Mouse (Mus musculus): ENCODE data around the gene Arel1. TPM values are rescaled to one million over a fixed set of nuclear protein-coding genes. Genes with fewer than 3 reads are reported as not detected.

Gene Arel1
- polyA plus RNA-seq, 1 experiment from 2014 or later: 39.3 TPM

DNA sequence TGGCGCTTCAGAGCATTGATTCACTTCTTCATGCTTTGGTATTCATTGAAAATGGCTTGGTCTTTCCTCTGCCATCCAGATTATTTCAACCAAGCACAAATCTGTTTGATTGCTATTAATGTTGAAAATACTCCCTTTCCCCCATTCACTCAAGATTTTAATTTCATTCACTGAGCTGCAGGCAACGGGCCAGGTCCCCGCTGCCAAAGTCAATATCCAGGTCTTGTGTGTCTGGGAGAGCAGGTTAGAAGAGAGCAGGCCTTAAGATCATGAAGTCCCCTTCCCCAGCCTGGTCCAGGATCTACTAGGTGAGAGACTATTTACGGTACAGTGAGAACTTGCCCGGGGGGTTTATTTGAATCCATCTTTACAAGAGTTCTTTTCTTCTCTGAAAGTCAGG, 55.7 kb downstream of the Arel1 start:
- WGBS: 85% methylated on average over 5 of the region's 5 CpGs
- Histone ChIP-seq H3K27me3 (replicated peaks; ENCODE audit: control insufficient read depth, insufficient read depth, low read length) (no peaks in the 10 kb centered on the region), H3K4me2 (ENCODE audit: low read length) (no peak overlapping the region), H3K9me3 (ENCODE audit: control insufficient read depth, low read length) (no peaks in the 10 kb centered on the region), H3K36me3 (ENCODE audit: control insufficient read depth, insufficient read depth) (peaks cover 8% of the 10 kb centered on the region; the same call in 1 of the 2 replicates), H3K27ac (ENCODE audit: low read length) (no peak overlapping the region), H3K4me1 (replicated peaks; ENCODE audit: control insufficient read depth, insufficient read depth, low read length) (0 out of 2 replicates have a peak, but pooled peaks cover 6% of the 10 kb centered on the region), H3K9ac (replicated peaks; ENCODE audit: low read depth, low read length) (no peak overlapping the region), H3K4me3 (replicated peaks; ENCODE audit: low read length) (no peak overlapping the region)
- ATAC-seq: no peak

DNA sequence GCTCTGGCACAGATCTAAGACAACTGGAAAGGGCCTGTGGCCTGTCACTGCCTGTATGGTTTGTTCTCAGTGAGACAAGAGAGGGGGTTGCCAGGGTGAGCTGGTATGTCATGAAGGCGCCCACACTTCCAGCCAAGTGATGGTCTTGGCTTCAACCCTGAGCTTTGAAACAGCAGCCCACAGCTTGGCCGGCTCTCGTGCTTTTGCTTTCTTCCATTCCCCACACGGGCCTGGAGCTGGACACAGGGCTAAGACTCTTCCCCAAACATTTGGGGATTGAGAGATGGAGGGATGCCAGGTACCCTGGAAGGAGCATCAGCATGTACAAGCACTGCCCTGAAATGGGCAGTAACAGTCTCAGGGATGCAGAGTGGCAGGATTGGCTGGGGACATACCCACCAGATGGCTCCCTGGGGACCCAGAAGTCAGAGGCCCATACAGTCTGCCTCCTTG, 58.0 kb downstream of the Arel1 start:
- Histone ChIP-seq H3K4me1 (replicated peaks; ENCODE audit: control insufficient read depth, insufficient read depth, low read length) (peaks cover 6% of the 10 kb centered on the region; the same call in 1 of the 2 replicates), H3K4me2 (ENCODE audit: low read length) (no peak overlapping the region), H3K36me3 (ENCODE audit: control insufficient read depth, insufficient read depth) (no peaks in the 10 kb centered on the region), H3K9ac (replicated peaks; ENCODE audit: low read depth, low read length) (no peak overlapping the region), H3K4me3 (replicated peaks; ENCODE audit: low read length) (no peak overlapping the region), H3K27ac (ENCODE audit: low read length) (no peak overlapping the region), H3K27me3 (replicated peaks; ENCODE audit: control insufficient read depth, insufficient read depth, low read length) (no peaks in the 10 kb centered on the region), H3K9me3 (ENCODE audit: control insufficient read depth, low read length) (no peaks in the 10 kb centered on the region)
- no peak for ATAC-seq
- WGBS: 61% methylated on average over 4 of the region's 4 CpGs

DNA sequence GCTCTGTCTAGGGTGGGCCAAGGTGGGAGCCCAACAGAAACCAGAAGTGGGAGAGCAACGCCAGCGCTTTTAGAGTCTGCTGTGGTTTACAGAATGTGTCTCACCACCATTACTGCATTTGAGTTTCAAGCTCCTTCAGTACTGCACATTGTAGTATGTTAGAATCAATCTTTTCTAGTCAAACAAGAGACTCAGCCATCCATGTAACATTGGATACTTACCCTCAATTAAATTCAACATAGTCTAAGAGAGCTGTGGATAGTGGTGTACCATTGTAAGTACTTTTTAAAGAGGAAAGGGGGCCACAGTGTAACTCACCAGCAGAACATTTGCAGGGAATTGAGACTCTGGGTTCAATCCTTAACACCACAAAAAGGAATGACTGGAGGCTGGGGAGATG, 59.1 kb downstream of the Arel1 start:
- Histone ChIP-seq H3K4me3 (replicated peaks; ENCODE audit: low read length) (no peak overlapping the region), H3K4me1 (replicated peaks; ENCODE audit: control insufficient read depth, insufficient read depth, low read length) (peaks cover 11% of the 10 kb centered on the region; the same call in 1 of the 2 replicates), H3K27me3 (replicated peaks; ENCODE audit: control insufficient read depth, insufficient read depth, low read length) (no peaks in the 10 kb centered on the region), H3K9ac (replicated peaks; ENCODE audit: low read depth, low read length) (no peak overlapping the region), H3K4me2 (ENCODE audit: low read length) (no peak overlapping the region), H3K9me3 (ENCODE audit: control insufficient read depth, low read length) (no peaks in the 10 kb centered on the region), H3K27ac (ENCODE audit: low read length) (no peak overlapping the region), H3K36me3 (ENCODE audit: control insufficient read depth, insufficient read depth) (no peaks in the 10 kb centered on the region)
- ATAC-seq: peak; percentile 23; the same call in 1 of the 2 replicates
- 6% methylated on average over 2 of the region's 2 CpGs for WGBS

DNA sequence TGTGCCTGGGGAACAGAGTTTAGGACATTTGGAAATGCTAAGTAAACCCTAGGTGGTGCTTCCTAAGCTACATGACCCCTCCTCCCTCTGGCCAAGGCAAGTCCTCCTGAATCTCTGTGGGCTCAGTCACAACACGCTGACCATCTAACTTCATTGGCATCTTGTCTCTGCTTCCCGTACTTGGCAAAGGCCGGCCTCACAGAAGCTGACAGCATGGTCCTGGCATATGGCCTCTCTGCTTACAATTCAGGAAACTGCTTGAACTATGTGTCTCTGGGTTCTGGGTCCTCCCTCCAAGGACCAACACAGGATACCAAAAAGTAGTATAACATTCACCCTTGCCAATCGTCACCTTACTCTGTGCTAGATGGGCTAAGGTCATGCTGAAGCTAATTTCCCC, 60.6 kb downstream of the Arel1 start:
- Histone ChIP-seq H3K36me3 (ENCODE audit: control insufficient read depth, insufficient read depth) (no peaks in the 10 kb centered on the region), H3K27me3 (replicated peaks; ENCODE audit: control insufficient read depth, insufficient read depth, low read length) (no peaks in the 10 kb centered on the region), H3K4me1 (replicated peaks; ENCODE audit: control insufficient read depth, insufficient read depth, low read length) (peaks cover 11% of the 10 kb centered on the region; the same call in 1 of the 2 replicates), H3K27ac (ENCODE audit: low read length) (no peak overlapping the region), H3K9ac (replicated peaks; ENCODE audit: low read depth, low read length) (no peak overlapping the region), H3K4me3 (replicated peaks; ENCODE audit: low read length) (no peak overlapping the region), H3K9me3 (ENCODE audit: control insufficient read depth, low read length) (no peaks in the 10 kb centered on the region), H3K4me2 (ENCODE audit: low read length) (no peak overlapping the region)
- no peak for ATAC-seq
- WGBS: 92% methylated on average over 4 of the region's 4 CpGs

DNA sequence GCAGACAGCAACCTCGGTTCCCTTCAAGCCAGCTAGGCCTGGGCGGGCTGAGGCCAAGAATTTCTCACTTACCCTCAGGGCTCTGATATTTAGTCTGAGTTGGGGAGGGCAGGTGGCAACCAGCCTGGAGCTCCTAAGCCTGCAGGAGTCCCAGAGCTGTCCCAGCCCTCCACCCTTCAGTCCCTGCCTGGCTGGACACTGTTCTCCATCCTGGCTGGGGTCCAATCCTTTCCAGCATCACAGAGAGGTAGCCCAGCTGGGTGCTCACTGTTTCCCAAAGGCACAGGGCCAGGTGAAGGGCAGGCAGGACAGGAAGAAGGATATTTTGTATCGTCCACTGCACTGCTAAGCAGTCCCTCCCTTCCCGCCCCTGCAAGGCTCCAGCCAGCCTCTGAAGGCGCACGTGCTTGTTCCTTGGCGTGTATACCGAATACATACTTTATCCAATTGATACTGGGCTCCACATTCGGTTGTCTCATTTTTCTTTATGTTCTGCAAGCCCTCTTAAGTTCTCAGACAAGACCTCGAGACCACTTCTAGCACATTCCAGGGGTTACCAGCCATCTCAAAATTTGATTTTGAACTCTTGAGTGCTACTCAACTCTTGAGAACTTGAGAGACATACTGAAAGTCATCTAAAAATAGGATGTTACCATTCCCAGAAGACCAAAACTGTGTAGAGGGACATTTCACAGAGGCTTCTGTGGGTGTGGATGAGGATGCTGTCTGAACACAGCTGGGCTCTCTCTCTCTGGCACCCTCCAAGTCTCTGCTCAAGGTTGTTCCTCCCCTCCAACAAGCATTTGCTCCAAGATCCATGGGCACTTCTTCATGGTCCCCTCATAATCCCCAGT, 62.8 kb downstream of the Arel1 start:
- Histone ChIP-seq H3K27me3 (replicated peaks; ENCODE audit: control insufficient read depth, insufficient read depth, low read length) (no peaks in the 10 kb centered on the region), H3K9me3 (ENCODE audit: control insufficient read depth, low read length) (no peaks in the 10 kb centered on the region), H3K9ac (replicated peaks; ENCODE audit: low read depth, low read length) (0 out of 2 replicates have a peak overlapping the region, but pooled peaks have one; percentile 5), H3K36me3 (ENCODE audit: control insufficient read depth, insufficient read depth) (no peaks in the 10 kb centered on the region), H3K4me1 (replicated peaks; ENCODE audit: control insufficient read depth, insufficient read depth, low read length) (peaks cover 9% of the 10 kb centered on the region; the same call in 1 of the 2 replicates), H3K27ac (ENCODE audit: low read length) (no peak overlapping the region), H3K4me2 (ENCODE audit: low read length) (no peak overlapping the region), H3K4me3 (replicated peaks; ENCODE audit: low read length) (no peak overlapping the region)
- 58% methylated on average over 10 of the region's 10 CpGs for WGBS
- ATAC-seq: peak; percentile 71

DNA sequence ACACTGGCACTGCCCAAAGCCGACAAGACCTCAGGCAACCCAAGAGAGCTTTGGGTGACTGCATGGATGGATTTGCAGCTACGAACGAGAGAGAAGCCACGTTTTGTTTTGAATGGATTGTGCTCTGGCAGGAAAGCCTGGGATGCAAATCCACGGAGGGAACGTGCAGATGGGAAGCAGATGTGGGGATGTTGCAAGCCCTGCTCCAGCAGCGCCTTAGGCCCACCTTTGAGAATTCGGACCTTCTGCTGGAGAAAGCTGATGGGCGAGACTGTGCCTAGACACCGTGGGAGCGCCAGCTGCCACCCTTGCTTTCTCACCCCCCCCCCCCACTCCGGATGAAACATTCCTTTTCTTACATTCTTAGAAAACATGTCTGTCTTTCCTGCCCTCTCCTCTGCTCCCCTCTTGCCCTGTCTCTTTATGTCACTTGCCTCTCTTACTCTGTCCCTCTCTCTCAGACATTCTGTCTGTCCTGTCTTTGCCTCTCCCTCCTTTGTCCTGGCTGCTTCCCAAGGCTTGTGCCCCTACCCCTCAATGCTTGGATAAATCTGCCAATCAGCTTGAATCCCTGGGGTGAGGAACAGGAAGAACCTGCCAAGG, 63.6 kb downstream of the Arel1 start:
- Histone ChIP-seq H3K9me3 (ENCODE audit: control insufficient read depth, low read length) (no peaks in the 10 kb centered on the region), H3K4me1 (replicated peaks; ENCODE audit: control insufficient read depth, insufficient read depth, low read length) (peaks cover 6% of the 10 kb centered on the region; the same call in 1 of the 2 replicates), H3K4me3 (replicated peaks; ENCODE audit: low read length) (no peak overlapping the region), H3K36me3 (ENCODE audit: control insufficient read depth, insufficient read depth) (no peaks in the 10 kb centered on the region), H3K27me3 (replicated peaks; ENCODE audit: control insufficient read depth, insufficient read depth, low read length) (no peaks in the 10 kb centered on the region), H3K27ac (ENCODE audit: low read length) (no peak overlapping the region), H3K9ac (replicated peaks; ENCODE audit: low read depth, low read length) (no peak overlapping the region), H3K4me2 (ENCODE audit: low read length) (no peak overlapping the region)
- peak; percentile 23; the same call in 1 of the 2 replicates for ATAC-seq
- 65% methylated on average over 12 of the region's 12 CpGs for WGBS

DNA sequence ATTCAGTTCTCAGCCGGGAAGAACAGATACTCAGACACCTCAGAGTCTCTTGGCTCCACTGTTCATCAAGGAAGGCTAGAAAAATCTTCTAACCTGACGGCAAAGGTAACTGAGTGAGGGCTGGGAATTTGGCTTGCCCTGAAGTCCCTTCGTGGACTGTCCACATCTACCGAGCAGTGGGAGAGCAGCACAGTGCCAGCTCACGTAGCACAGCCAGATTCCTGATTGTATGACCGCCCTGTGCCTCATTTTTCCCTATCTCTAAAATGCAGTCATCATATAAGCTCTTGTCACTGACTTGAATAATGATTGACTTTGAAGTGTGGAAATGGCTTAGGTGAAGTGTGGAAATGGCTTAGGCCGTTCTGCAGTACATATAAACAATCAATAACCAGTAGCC, 66.3 kb downstream of the Arel1 start:
- Histone ChIP-seq H3K4me2 (ENCODE audit: low read length) (no peak overlapping the region), H3K27ac (ENCODE audit: low read length) (no peak overlapping the region), H3K9ac (replicated peaks; ENCODE audit: low read depth, low read length) (no peak overlapping the region), H3K4me3 (replicated peaks; ENCODE audit: low read length) (no peak overlapping the region), H3K9me3 (ENCODE audit: control insufficient read depth, low read length) (no peaks in the 10 kb centered on the region), H3K4me1 (replicated peaks; ENCODE audit: control insufficient read depth, insufficient read depth, low read length) (peaks cover 6% of the 10 kb centered on the region; the same call in 1 of the 2 replicates), H3K27me3 (replicated peaks; ENCODE audit: control insufficient read depth, insufficient read depth, low read length) (no peaks in the 10 kb centered on the region), H3K36me3 (ENCODE audit: control insufficient read depth, insufficient read depth) (no peaks in the 10 kb centered on the region)
- WGBS: 71% methylated on average over 7 of the region's 7 CpGs
- no peak for ATAC-seq

DNA sequence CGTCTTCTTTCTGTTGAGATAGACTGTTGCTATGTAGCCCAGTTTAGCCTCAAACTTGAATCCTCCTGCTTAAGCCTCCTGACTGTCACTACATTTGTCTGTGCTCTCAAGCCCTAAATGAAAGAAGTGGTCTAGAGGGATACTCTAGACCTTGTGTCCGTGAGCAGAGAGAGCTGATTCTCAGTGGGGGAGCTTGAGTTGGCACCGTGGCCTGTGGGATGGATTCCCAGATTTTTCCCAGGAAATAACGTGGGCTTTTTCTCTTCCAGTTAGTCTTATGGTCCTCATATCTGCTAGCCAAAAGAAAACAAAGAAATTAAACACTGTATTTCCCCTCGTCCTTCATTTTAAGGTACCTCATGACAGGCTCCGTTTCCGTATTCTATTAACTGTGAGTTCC, 70.4 kb downstream of the Arel1 start:
- ATAC-seq: no peak
- no peaks in the 10 kb centered on the region for H3K36me3 ChIP-seq (ENCODE audit: control insufficient read depth, insufficient read depth)
- H3K4me1 ChIP-seq (replicated peaks; ENCODE audit: control insufficient read depth, insufficient read depth, low read length): no peaks in the 10 kb centered on the region
- no peak overlapping the region for H3K4me2 ChIP-seq (ENCODE audit: low read length)
- no peak overlapping the region for H3K4me3 ChIP-seq (replicated peaks; ENCODE audit: low read length)
- WGBS: 80% methylated on average over 7 of the region's 7 CpGs
- H3K9me3 ChIP-seq (ENCODE audit: control insufficient read depth, low read length): no peaks in the 10 kb centered on the region
- no peak overlapping the region for H3K27ac ChIP-seq (ENCODE audit: low read length)
- H3K27me3 ChIP-seq (replicated peaks; ENCODE audit: control insufficient read depth, insufficient read depth, low read length): no peaks in the 10 kb centered on the region
- H3K9ac ChIP-seq (replicated peaks; ENCODE audit: low read depth, low read length): no peak overlapping the region

DNA sequence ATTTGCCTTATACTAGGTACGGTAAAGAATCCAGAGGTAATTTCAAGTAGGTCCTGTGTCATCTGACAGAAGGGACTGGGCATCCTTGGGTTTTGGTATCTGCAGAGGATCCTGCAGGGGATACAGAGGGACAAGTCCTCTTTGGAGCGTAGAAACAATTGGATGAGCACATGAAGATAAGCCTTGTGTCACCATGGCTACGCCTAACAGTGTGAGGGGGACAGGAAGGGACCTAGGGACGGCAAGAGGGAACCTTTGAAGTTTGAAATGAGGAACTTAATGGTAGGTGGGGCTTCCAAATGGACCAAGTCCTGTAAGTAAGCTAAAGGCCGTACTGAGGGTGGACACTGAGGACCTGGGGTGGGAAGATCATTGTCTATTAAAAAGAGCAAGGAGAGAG, 73.4 kb downstream of the Arel1 start:
- Histone ChIP-seq H3K9ac (replicated peaks; ENCODE audit: low read depth, low read length) (no peak overlapping the region), H3K4me1 (replicated peaks; ENCODE audit: control insufficient read depth, insufficient read depth, low read length) (no peaks in the 10 kb centered on the region), H3K4me3 (replicated peaks; ENCODE audit: low read length) (no peak overlapping the region), H3K27me3 (replicated peaks; ENCODE audit: control insufficient read depth, insufficient read depth, low read length) (no peaks in the 10 kb centered on the region), H3K4me2 (ENCODE audit: low read length) (no peak overlapping the region), H3K27ac (ENCODE audit: low read length) (no peak overlapping the region), H3K36me3 (ENCODE audit: control insufficient read depth, insufficient read depth) (no peaks in the 10 kb centered on the region), H3K9me3 (ENCODE audit: control insufficient read depth, low read length) (no peaks in the 10 kb centered on the region)
- no peak for ATAC-seq
- WGBS: 86% methylated on average over 5 of the region's 5 CpGs
